Mouse (Mus musculus): ENCODE results near the gene Tbcd.

The Tbcd gene

DNA sequence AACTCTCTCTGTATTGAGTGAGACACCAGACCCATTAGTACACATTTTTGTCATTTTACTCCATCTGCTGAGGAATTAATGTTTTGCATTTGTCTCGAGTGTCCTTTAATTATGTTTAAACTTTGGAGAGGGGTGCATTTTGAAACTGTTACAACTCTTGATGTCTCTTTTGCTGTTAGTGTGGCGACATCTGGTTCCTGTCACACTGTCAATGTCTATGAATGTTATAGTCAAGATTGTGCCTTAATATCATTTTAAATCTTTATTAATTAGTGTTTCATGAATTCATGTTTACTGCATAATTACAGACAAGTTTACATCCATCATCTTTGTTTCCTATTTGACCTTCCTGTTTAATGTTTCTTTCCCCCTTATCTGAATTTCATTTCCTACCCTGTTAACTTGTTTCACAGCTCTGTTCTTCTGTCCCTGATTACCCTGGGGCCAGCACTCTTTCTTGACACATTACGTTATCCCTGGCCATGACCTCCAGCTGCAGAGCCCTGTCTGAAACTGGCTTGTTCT is 164.3 kb downstream of the Tbcd start:
- CTCF ChIA-PET = no interaction called here
- POLR2A ChIA-PET = interaction anchor here in 2 of 4 experiments (0.6 to 2.7 kb wide), 2 partner anchors 19 to 57 kb away, joined by 3 to 10 read pairs; partner anchors contain the start of gene B3gntl1 (in 1 of the 2)

GRCm38 (mm10) chr11:121616501-121616900 is 164.8 kb downstream of the Tbcd start:
- POLR2A ChIA-PET = interaction anchor here in 2 of 4 experiments (0.7 to 2.7 kb wide), 4 partner anchors 9 to 57 kb away, joined by 3 to 10 read pairs (median 3); partner anchors contain the start of gene B3gntl1 (in 1 of the 2)
- CTCF ChIA-PET = no interaction called here

DNA sequence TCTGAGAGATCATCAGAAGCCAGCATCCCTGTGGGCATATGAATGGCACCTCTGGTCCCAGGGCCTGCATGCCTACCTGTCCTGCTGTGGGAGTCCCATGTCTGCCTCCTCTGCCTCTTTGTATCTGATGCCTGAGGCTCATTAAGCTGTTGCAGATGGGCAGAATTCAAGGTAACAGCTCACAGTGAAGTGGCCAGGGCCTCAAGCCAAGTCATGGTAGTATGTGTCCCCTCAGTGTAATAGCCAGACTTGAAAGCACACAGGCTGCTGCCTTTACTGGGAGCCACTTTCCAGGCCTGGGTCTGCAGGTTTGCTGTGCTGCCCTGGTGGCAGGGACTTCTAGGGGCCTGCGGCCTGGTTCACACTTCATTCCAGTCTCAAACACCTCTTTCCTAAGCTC is 165.6 kb downstream of the Tbcd start:
- CTCF ChIA-PET = no interaction called here
- POLR2A ChIA-PET = interaction anchor here in 2 of 4 experiments (0.7 to 2.7 kb wide), 6 partner anchors 10 to 56 kb away, joined by 3 to 10 read pairs (median 3); partner anchors contain the start of gene B3gntl1 (in 1 of the 2)

- CTCF ChIA-PET = no interaction called here
- POLR2A ChIA-PET = interaction anchor here in 1 of 4 experiments (1.2 kb wide), 1 partner anchor 11 kb away, joined by 8 read pairs; no protein-coding TSS in a partner anchor
Observed at GRCm38 (mm10) chr11:121625007-121625406, 173.3 kb downstream of the Tbcd start.

DNA sequence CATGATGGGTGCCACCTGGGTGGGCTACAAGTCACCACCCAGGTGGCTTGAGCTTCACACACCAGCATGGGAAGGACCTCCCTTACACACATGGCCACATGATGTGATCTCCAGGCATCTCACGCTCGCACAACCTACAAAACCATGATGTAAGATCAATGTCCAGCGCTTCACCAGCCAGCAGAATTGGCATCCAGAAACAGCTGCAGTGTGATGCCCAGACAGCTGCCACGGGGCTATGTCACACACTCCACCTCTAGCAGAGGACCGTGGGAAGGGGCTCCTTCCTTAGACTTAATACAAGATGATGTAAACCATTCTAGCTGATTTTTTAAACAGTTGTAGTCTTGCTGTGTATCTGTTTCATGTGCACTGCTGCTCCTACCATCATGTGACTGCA is 175.8 kb downstream of the Tbcd start:
- ChIA-PET CTCF (interaction anchor here in 1 of 4 experiments (0.8 kb wide), 1 partner anchor 181 kb away, joined by 3 read pairs; no protein-coding TSS in a partner anchor), POLR2A (interaction anchor here in 2 of 4 experiments (1.1 to 1.3 kb wide), 3 partner anchors 13 to 45 kb away, joined by 3 to 4 read pairs (median 3); partner anchors contain the start of gene B3gntl1 (in 1 of the 2))

DNA sequence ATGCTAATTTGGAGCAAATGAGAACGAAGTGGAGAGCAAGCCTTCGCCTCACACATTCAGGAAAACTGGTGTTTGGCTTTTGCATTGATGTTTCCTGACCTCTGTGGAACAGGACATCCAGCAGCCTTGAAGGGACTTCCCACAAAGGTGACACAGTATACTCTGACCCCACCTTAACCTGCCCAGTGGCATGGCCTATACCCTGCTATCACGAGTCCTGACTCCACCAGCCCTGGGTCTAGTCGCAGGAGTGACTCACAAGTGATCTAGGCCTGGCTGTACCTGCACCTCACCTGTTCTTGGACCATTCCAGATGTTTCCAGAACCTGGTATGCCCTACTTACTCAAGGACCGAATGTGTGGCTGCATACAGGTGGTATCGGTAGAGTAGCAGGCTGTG is 177.8 kb downstream of the Tbcd start:
- ChIA-PET POLR2A (interaction anchor here in 1 of 4 experiments (1.4 kb wide), 1 partner anchor 12 kb away, joined by 5 read pairs; no protein-coding TSS in a partner anchor), CTCF (no interaction called here)

DNA sequence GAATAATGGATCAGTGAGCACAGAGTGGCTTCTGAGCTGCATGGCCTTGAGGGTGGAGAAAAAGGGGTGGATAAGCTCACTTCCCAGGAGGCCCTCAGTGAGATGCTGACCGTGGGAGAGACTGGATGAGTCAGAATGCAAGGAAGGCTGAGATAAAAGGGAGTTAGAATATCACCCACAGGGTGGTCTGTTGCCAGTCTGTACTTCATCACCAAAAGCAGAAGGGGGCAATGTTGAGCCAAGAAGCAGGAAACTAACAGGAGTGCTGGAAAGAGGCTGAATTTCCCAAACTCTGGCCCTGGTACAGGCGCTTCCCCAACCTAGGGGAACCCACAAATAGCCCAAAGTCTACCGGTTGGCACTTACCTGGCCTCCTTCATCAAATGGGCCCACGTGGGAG is 178.7 kb downstream of the Tbcd start:
- CTCF ChIA-PET = interaction anchor here in 1 of 4 experiments (0.7 kb wide), 2 partner anchors 18 to 49 kb away, joined by 6 to 9 read pairs; no protein-coding TSS in a partner anchor
- POLR2A ChIA-PET = interaction anchor here in 1 of 4 experiments (1.4 kb wide), 1 partner anchor 84 kb away, joined by 3 read pairs; no protein-coding TSS in a partner anchor

DNA sequence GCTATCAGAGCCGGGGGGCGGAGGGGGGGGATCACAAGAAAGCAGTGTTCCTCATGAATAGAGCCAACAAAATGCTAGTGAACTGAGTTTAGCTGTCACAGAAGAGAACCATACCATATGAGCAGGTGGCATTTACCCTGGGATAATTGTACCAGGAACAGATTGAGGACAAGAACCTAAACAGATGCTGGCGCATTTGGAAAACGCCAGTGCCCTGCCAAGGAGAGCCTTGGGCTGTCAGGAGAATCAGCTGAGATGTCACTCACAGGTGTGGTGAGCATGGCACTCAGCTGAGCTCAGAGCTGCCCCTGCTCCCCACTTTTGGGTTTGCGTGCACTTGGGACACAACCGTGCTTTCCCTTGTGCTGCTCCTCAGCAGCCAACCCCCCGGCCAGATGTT is 179.7 kb downstream of the Tbcd start:
- ChIA-PET POLR2A (no interaction called here), CTCF (interaction anchor here in 1 of 4 experiments (0.5 to 0.7 kb wide), 3 partner anchors 17 to 221 kb away, joined by 3 to 9 read pairs (median 6); no protein-coding TSS in a partner anchor)

DNA sequence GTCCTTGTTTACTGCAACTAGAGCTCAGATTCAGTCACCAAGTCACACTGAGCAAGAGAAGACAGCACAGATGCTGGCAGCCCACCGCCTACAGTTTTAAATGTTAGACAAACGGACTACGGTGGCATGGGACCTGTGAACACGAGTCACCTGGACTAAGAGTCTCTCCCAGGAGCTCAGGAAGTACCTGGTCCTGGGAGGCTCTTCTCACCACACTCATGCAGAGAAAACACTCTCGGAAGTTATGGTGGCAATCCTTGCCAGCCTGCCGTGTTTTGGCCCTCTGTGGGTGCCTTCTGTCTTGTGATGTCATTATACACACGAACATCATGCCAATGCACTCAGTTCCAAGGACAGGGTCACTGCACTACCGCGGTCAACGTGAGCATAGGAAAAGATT is 184.9 kb downstream of the Tbcd start:
- CTCF ChIA-PET = no interaction called here
- POLR2A ChIA-PET = interaction anchor here in 1 of 4 experiments (0.9 kb wide), 1 partner anchor 13 kb away, joined by 3 read pairs; no protein-coding TSS in a partner anchor

GRCm38 (mm10) chr11:121641501-121642145 is 189.9 kb downstream of the Tbcd start:
- POLR2A ChIA-PET = interaction anchor here in 3 of 4 experiments (0.9 to 1.8 kb wide), 3 partner anchors 31 to 206 kb away, joined by 3 to 4 read pairs (median 3); partner anchors contain the start of gene B3gntl1 (in 2 of the 3)
- CTCF ChIA-PET = interaction anchor here in 1 of 4 experiments (1.5 kb wide), 1 partner anchor 8 kb away, joined by 4 read pairs; no protein-coding TSS in a partner anchor

GRCm38 (mm10) chr11:121645394-121645793 is 193.6 kb downstream of the Tbcd start:
- ChIA-PET CTCF (no interaction called here), POLR2A (interaction anchor here in 1 of 4 experiments (0.7 kb wide), 1 partner anchor 361 kb away, joined by 3 read pairs; no protein-coding TSS in a partner anchor)

DNA sequence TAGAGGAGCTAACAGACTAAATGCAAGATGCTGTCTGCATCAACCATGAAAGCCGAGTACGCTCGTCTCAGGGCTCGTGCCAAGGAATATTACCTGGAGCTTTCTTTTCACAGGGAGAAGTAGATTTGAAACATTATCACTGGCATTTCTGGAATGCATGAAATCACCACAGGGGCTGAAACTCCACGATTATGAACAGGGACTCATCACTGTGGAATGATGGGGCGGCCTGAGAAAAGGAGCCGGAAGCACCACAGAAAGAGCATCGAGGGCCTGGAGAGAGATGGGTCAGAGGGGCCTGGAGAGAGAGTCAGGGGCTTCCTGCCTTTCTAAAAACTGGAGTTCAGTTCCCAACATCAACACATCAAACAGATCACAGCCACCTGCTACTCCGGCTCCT is 195.6 kb downstream of the Tbcd start:
- POLR2A ChIA-PET = no interaction called here
- CTCF ChIA-PET = no interaction called here

DNA sequence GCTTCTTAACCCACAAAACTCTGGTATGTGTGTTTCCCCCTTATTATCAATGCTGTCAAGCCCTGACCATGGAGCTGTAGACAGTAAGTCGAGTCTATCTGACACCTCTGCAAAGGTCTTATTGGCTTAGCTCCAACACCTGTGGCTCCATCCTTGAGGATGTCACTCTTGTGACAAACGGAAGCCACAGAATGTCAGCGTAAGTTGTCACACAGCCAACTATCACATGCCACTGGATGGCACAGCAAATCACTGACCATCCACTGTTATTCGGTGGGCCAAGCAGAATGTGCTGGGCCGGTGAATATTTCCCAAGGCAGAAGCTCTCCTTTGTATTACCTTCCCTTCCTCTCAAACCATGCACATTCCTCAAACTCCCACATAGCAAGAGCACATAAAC is 196.4 kb downstream of the Tbcd start:
- CTCF ChIA-PET = interaction anchor here in 1 of 4 experiments (0.5 kb wide), 1 partner anchor 17 kb away, joined by 6 read pairs; no protein-coding TSS in a partner anchor
- POLR2A ChIA-PET = no interaction called here

DNA sequence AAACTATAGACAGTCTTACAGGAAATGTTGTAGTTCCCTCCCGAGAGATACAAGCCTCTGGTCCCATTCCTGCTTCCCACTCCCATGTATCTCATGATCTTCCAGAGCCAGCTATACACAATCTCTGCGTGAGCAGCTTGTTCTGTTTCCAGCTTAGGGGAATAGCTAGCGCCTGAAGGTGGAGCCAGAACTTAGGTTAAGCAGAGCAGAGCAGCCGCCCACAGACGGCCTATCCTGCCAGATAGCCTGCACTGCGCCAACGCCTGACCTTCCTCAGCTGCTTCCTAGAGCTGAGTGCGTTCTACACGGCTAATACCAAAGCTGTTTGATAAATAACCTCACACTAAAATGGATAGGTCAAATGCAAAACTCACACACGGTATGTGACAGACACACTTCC is 198.2 kb downstream of the Tbcd start:
- ChIA-PET CTCF (interaction anchor here in 1 of 4 experiments (0.6 to 1.6 kb wide), 2 partner anchors 9 to 51 kb away, joined by 3 to 4 read pairs; partner anchors contain the start of gene Metrnl), POLR2A (interaction anchor here in 1 of 4 experiments (0.8 to 1.8 kb wide), 2 partner anchors 14 to 23 kb away, joined by 3 to 6 read pairs; partner anchors contain the start of gene B3gntl1)

DNA sequence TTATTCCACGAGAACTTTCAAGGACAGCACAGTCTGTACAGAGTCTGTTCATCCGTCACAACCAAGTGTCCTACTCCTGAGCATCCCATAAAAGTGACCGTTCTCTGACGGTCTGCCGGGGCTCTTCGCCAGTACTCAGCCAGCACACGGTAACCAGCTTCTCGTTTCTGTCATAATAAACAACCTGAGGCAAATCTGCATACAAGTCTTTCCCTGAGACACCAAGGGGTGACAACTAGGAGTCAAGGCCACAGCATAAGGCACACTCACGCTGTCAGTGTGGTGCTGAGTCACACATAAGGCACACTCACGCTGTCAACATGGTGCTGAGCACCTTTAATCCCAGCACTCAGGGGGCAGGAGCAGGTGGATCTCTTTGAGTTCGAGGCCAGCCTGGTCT is 198.9 kb downstream of the Tbcd start:
- CTCF ChIA-PET = interaction anchor here in 1 of 4 experiments (1.6 kb wide), 1 partner anchor 10 kb away, joined by 4 read pairs; no protein-coding TSS in a partner anchor

GRCm38 (mm10) chr11:121651556-121651955 is 199.8 kb downstream of the Tbcd start:
- ChIA-PET POLR2A (interaction anchor here in 2 of 4 experiments (0.7 to 1.0 kb wide), 3 partner anchors 22 to 133 kb away, joined by 3 to 13 read pairs (median 3); partner anchors contain the start of genes B3gntl1 (in 1 of the 2) and Zfp750 (in 1 of the 2)), CTCF (interaction anchor here in 1 of 4 experiments (0.6 kb wide), 1 partner anchor 144 kb away, joined by 4 read pairs; no protein-coding TSS in a partner anchor)

More for the DNA sequence above, 198.9 kb downstream of the Tbcd start:
- POLR2A ChIA-PET = interaction anchor here in 2 of 4 experiments (0.6 to 1.8 kb wide), 2 partner anchors 22 to 1989 kb away, joined by 4 to 6 read pairs; partner anchors contain the start of gene B3gntl1 (in 1 of the 2)

DNA sequence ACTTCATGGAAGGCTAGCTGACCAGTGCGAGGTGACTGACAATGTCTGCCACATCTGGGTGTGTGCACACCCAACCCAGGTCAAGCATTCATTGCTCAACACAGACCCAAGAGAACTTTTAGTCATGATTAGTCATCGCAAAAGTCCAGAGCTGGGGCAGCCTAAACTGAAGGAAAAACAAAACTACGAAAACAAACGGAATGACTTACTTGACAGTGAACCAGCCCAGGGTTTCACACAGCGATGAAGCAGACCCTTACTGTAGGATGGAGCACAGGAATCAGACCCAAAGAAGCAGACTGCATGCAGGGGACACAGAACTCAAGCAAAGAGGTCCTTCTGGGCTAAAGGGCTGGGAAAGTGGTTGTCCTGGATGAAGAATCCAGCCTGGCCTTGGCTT is 200.2 kb downstream of the Tbcd start:
- POLR2A ChIA-PET = interaction anchor here in 3 of 4 experiments (0.6 to 1.0 kb wide), 4 partner anchors 19 to 163 kb away, joined by 3 to 6 read pairs (median 4); partner anchors contain the start of genes B3gntl1 (in 1 of the 3) and Zfp750 (in 1 of the 3)
- CTCF ChIA-PET = interaction anchor here (0.6 to 1.1 kb wide), 16 partner anchors 9 to 194 kb away, joined by 3 to 5 read pairs (median 3); partner anchors contain the start of gene B3gntl1 (in 2 of the 4)

DNA sequence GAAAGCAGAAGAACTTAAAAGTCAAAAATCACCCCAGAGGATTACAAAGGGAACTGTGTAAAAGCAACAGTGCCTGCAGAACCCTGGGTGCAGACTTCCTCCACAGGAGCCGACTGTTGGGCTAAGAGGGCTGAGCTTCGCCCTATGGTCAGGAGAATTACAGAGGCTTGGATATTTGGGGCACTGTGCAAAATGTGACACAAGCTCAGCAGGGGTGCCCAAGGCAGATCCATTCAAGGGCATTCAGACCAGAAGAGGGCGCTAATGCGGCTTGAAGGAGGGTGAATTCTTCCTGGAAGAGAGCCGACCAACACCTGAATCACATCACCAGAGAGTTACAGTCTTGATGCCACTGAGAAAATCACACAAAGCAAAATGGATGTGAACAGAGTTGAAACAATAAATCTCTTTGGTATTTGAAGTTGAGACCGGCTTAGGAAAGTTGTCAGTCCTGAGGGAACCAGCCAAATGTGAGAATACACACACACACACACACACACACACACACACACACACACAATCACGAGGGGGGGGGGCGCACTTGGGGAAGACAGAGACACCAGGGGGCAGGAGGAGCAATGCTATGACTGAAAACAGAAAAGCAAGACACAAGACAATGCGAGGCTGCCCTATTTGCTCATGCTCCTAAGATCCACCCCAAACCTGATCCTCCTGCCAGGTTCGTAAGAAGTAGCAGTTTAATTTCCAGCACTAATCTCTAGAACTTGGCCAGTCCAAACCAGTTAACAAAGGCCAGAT is 201.0 kb downstream of the Tbcd start:
- POLR2A ChIA-PET = interaction anchor here in 3 of 4 experiments (0.6 to 1.0 kb wide), 4 partner anchors 20 to 162 kb away, joined by 3 to 6 read pairs (median 4); partner anchors contain the start of genes B3gntl1 (in 1 of the 3) and Zfp750 (in 1 of the 3)
- CTCF ChIA-PET = interaction anchor here (0.6 to 1.1 kb wide), 18 partner anchors 9 to 193 kb away, joined by 3 to 5 read pairs (median 3); partner anchors contain the start of gene B3gntl1 (in 2 of the 4)

All from embryonic stem cell, embryonic (primary cell).